Mouse (Mus musculus) spleen, postnatal 14 days (tissue): ENCODE data around the gene Dhx9.
"Not testable (repeated sequence)": the region's sequence is repeated elsewhere in the genome, so short reads cannot be mapped to it uniquely, and the experiment has no call there.

Source experiments
- DNase-seq, 2 experiments: peaks; one replicate each; pipeline ENCODE4 v3.0.0; 2021 to 2022; ENCODE audit warnings: low spot score in 2 of 2

Gene Dhx9

GRCm38 (mm10) chr1:153424271-153424670 lies 63.2 kb downstream of the Dhx9 start:
- no peak for DNase-seq

DNA sequence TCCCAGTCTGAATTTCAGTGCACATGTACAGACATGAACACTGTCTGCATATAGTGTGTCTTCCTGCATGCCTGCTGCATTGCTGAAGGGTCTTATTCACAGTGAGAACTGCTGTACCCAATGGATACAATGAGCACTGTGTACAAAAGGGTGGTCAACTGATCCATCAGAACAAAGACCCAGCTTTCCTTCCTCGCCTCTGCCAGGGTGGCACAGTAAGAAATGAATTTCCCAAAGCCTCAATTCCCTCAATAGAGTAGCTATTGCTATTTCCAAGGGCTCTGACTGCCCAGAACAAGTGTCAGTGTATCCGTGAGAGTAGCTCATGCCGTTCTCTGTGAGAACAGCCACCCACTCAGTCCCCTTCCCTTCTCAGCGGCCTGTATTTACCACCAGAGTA lies 69.7 kb downstream of the Dhx9 start:
- DNase-seq: not testable (repeated sequence)

DNA sequence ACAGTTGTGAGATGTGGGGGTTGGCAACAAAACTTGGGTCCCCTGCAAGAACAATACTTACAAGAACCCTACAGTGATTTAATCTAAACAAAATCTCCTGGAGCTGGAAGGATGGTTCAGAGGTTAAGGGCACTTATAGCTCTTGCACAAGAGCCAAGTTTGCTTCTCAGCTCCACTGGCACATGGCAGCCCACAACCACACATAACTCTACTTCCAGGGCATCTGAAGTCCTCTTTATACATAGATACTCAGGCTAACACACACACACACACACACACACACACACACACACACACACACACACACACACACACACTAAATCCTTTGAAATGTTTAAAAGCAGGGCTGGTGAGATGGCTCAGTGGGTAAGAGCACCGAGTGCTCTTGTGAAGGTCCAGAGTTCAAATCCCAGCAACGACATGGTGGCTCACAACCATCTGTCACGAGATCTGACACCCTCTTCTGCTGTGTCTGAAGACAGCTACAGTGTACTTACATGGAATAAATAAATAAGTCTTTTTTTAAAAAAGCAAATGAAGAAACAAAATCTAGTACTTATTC lies 71.1 kb downstream of the Dhx9 start:
- not testable (repeated sequence) for DNase-seq

DNA sequence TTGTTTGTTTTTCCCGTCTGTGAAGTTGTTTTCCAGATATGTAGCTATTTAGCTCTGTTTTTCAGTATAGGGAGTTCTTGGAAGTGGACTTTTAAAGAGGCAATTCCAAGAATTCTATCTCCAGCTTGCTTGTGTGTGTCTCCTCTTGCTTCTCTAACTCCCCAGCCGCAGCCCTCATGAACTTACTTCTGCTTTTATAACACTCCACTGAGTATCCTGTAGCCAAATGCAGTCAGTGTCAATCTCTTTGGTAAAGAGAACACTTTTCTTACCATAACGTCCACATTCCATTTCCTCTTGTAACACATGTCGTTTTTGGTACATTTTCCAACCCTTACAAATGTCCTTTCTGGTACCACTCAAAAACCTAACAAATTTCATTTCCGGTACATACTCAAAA lies 71.7 kb downstream of the Dhx9 start:
- DNase-seq: not testable (repeated sequence)

DNA sequence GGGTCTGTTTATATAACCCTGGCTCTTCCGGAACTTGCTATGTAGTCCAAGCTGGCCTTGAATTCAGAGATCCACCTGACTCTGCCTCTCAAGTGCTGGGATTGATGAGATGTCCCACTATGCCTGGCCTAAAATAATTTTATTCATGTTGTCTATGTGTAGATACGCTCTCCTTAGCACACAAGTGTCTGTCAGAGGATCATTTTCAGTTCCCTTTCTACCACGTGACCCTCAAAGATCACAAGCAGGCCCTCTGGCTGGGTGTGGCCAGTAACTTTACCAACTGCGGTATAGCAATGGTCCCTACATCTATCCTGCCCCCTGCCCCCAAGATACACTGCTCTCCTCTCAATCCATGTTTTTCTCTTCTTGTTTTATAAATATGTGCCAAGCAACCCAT lies 72.5 kb downstream of the Dhx9 start:
- peak; percentile 67 to 71 for DNase-seq

- DNase-seq: peak; percentile 79 to 81
These were observed 73.2 kb downstream of the Dhx9 start for GRCm38 (mm10) chr1:153414114-153414723.

DNA sequence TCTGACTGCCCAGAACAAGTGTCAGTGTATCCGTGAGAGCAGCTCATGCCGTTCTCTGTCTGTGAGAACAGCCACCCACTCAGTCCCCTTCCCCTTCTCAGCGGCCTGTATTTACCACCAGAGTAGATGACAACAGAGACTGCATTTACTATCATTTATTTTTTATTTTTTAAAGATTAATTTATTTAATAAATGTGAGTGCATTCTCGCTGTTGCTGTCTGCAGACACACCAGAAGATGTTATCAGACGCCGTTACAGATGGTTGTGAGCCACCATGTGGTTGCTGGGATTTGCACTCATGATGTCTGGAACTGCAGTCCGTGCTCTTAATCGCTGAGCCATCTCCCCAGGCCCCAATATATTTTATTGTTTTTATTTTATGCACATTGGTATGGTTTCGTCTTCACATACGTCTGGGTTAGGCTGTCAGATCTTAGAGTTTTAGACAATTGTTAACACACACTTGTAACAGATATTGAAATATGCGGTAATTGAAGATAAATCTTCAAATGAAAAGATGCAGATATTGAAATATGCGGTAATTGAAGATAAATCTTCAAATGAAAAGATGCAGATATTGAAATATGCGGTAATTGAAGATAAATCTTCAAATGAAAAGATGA lies 74.0 kb downstream of the Dhx9 start:
- peak in 1 of 2 experiments; percentile 40 for DNase-seq

DNA sequence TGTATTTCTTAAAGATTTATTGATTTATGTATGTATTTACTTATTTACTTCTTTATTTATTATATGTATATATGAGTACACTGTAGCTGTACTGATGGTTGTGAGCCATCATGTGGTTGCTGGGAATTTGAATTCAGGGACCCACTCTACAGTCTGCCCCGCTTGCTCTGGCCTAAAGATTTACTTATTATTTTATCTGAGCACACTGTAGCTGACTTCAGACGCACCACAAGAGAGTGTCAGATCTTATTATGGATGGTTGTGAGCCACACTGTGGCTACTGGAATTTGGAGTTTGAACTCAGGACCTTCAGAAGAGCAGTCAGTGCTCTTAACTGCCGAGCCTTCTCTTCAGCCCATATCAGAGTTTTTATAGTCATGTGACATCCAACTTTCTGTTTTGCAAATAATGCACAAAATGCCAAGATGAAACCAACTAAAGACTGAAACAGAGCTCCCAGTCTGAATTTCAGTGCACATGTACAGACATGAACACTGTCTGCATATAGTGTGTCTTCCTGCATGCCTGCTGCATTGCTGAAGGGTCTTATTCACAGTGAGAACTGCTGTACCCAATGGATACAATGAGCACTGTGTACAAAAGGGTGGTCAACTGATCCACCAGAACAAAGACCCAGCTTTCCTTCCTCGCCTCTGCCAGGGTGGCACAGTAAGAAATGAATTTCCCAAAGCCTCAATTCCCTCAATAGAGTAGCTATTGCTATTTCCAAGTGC lies 74.6 kb downstream of the Dhx9 start:
- not testable (repeated sequence) for DNase-seq

DNA sequence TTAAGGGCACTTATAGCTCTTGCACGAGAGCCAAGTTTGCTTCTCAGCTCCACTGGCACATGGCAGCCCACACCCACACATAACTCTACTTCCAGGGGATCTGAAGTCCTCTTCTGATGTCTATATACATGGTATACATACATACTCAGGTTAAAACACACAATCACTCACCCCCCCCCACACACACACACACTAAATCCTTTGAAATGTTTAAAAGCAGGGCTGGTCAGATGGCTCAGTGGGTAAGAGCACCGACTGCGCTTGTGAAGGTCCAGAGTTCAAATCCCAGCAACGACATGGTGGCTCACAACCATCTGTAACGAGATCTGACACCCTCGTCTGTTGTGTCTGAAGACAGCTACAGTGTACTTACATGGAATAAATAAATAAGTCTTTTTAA lies 75.7 kb downstream of the Dhx9 start:
- DNase-seq: no peak

GRCm38 (mm10) chr1:153410915-153411314 lies 76.5 kb downstream of the Dhx9 start:
- not testable (repeated sequence) for DNase-seq

- DNase-seq: not testable (repeated sequence)
These were observed 79.2 kb downstream of the Dhx9 start for GRCm38 (mm10) chr1:153408296-153408695.

GRCm38 (mm10) chr1:153407641-153408040 lies 79.8 kb downstream of the Dhx9 start:
- DNase-seq: not testable (repeated sequence)
